Mouse (Mus musculus) embryo, embryonic 11 days (tissue): ENCODE measurements at regions not wholly inside any gene's neighbourhood (a gene's known extent, or its start where the extent isn't known, plus 50 kb on each side); places are given as distances from the start of the nearest gene placed in this dataset.

Experiments
- DNase-seq: peaks from one replicate; pipeline ENCODE4 v3.0.0-alpha.2; 2015

DNA sequence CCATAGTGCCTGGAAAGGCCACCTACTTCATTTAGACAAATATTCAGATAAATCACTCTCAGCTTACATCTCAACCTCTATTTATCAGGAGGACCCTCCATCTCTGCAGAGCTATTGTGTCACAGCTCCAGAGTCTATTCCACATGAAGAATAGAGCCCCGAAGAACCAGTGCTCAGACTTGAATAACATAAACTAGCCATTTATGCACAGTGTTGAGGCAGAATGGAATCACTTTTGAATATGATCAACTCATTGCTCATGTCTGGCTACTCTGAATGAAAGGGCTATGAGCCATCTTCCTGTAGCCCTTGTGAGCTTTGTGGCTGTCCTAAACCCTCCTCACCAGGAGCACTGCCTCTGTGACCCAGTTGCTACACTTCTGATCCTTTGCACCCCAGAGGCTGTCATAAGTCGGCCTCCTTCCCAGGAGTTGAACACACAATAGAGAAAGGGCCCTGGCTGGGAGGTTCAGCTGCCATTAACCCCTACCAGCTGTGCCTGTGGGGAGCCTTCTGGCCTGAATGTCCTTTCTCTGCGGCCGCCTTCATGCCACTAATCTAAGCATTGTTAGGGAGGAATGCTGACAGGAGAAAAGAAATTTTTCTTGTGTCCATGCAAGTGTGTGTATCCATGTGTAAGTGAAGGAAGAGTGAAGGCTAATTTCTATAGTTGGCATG is 195.5 kb upstream of the Sp8 start:
- DNase-seq: peak; percentile 82

- no peak for DNase-seq
Observed at GRCm38 (mm10) chr12:118649323-118649973, 196.7 kb upstream of the Sp8 start.

DNA sequence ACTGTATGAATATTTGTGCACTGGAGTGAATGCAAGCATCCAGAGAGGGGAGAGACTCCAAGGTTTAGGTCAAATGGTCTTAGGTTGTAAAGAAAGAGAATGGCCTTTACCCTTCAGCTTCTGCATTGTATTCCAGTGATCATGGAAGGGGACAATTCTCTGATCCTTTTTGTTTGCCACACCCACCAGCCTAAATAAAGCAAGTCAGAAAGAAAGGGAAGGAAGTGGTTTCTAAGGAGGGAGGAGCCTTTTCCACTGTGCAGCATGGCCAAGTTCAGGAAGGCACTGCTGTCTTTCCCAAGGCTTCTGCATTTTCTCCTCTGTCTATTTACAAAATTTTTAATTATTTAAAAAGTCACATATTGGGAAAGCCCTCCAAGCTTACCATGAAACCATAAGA is 197.5 kb upstream of the Sp8 start:
- no peak for DNase-seq

DNA sequence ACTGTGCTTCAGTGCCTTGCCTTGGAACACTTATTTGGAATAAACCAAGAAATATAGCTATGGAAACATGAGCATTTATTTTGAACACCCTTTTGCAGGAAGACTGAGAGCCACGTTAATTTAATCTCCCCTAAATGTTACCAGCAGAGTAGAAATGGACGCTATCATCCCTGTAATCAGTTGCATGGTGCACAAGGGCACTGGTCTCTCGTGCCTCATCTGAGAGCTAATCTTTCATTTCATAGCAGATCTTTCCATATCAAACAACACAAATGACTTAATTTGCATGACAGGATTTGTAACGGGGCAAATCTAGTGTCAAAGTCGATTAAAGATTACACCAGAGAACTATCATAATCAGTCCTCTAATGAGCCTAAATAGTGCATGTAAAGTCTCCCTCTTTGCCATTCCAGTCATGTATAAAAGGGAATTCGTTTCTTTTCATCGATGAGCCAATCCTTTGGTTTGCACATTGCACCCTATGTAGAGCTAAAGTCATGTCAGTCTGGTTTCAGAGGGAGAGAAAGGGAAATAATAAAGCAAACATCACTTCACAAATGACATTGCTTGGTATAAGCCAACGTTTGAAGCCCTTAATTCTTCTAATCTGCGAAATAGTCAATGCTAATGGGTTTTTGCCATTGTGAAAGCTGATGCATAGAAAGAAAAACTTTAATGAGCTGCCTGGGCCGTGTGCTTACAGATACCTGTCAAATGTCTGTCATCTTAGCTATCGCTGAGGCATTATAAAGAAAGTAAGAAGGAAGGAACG is 198.7 kb upstream of the Sp8 start:
- DNase-seq: no peak

DNA sequence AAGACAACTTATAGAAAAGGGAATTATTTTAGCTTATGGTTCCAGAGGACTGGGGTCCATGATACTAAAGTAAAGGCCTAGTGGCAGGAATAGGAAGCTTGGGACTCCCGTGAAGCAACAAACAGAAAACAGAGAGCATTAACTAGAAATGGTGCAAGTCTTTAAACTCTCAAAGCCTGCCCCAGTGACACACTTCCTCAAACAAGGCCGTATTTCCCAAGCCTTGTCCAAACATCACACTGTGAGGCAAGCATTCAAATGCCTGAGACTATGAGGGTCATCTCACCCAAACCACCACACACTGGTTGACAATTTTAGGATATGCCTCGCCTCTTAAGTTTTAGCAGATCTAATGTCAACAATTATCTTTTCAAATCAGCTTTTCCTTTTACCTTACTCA is 205.2 kb upstream of the Sp8 start:
- DNase-seq: no peak

DNA sequence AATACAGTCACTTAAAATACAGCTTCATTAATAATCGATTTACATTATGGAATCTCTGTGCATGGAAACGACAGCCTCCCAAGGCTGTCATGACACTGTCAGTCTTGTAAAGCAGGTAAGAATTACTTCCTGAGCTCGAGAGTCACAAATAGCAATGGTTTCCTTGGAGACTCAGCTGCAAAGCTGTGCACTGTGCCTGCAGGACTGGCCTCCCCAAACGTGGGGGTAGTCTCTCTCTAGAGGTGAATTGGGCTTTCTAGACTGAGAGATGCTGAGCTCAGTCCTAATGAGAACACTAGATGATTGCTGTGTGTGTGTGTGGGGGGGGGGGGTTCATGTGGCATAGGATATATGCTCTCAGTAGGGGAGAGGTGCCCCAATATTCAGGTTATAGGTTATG is 208.9 kb upstream of the Sp8 start:
- no peak for DNase-seq

GRCm38 (mm10) chr12:118635456-118635855 is 210.7 kb upstream of the Sp8 start:
- no peak for DNase-seq

DNA sequence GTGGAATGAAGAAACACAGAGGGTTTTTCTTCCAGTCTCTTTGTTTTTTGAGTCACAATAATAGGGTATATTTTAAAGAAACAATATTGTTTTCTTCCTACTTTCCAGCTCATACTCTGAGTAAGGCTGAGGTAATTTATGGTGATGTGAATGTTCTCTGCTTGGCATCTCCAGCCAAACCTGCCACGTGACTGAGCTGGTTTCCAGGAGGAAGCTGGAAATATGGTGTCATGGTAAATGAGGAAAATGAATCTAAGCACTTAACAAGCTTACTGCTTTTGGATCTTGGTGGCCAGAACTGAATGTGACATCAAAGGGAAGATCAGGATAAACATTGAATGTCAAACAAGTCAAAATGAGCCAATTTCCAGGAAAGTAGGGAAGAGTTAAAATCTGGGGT is 215.8 kb upstream of the Sp8 start:
- DNase-seq: no peak

DNA sequence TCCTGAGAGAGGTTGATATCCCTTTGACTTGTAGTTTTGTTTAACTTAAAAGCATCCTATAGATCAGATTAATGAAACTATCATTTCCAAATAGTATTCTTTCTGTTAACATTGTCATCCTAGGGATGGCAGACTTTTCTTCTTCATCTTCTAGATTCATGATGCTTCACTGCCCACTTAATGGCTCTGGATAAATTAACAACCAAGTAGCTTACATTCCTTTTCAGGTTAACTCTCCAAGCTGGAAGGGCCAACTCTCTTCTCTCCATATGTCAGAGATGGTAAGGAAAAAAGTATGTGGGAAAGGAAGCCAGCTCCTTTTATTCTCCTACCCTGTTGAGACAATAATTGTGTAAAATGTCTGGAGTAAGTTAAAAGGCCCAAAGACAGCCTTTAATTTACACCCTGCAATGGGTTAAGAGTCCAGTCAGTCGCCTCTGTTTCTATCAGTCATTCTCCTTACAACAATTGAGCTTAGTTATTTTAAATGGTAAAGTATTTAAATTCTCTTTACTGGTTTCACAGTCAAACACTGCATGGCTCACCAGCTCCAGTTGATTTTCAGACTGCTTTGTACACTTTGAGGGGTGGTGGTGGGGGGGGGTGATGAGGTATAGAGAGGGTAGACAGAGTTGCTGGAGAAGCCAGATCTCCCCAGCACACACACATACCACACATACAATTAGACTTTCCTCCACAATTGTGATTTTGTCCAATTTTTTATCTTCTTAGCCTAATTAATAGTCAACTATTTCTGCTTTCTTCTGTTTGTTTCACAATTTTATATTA is 224.2 kb upstream of the Sp8 start:
- no peak for DNase-seq

DNA sequence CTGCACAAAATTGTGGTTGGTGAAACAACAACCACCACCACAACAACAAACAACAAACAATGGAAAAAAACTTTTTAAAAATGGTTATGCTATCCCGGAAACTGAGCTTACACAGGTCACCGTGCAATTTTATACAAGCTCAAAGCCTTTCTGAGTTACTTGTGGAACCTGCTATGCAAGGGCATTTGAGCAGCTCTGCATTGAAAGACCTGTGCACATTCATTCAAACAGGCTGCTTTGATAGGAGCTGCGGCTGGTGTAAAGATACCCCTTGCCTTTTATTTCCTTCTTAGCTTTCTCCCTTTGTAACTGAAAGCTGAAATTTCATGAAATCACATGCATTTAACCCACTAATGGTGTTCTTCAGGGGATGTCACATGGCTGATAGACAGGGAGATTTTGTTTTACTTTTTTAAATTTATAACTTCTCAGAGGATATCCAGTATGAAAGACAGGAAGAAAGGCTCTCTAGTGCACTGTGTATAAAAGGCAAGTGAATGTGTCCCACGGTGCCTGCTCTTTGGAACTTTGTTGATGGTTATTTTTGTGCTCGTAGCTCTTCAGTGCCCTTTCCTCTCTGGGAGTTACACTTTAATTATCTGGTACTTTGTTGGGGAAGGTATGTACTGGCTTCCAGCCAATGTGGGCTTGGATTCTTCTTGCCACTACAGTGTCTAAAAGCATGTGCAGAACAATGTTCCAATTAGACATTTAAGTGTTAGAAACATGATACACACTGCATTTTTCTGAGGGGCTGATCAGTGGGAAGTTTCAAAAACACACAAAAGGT is 225.1 kb upstream of the Sp8 start:
- DNase-seq: peak; percentile 8

GRCm38 (mm10) chr12:118597015-118597414 is 249.1 kb upstream of the Sp8 start:
- DNase-seq: peak; percentile 57

GRCm38 (mm10) chr12:118594781-118595574 is 251.2 kb upstream of the Sp8 start:
- DNase-seq: peak; percentile 6

GRCm38 (mm10) chr12:118583829-118584628 is 262.1 kb upstream of the Sp8 start:
- no peak for DNase-seq

DNA sequence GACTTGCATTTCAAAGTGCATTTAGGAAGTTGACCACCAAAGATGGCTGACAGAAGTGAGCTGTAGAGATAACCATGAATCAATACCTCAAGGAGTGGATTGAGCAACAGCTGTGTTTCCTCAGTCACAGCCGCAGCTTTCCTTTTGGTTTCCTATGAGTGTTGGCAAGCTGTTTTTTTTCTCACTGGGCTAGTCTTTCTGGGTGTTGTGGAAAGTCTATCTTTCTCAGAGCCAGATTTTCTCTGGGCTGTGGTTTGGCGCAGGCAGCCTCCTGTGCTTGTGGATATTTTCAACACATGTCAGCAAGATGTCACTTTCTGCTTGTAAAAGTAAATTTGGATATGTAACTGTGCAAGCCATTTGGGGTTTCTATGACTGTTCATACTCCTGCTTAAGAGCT is 268.6 kb upstream of the Sp4 start:
- DNase-seq: peak; percentile 4

- DNase-seq: no peak
Observed at GRCm38 (mm10) chr12:118566681-118567080, 265.4 kb upstream of the Sp4 start.

DNA sequence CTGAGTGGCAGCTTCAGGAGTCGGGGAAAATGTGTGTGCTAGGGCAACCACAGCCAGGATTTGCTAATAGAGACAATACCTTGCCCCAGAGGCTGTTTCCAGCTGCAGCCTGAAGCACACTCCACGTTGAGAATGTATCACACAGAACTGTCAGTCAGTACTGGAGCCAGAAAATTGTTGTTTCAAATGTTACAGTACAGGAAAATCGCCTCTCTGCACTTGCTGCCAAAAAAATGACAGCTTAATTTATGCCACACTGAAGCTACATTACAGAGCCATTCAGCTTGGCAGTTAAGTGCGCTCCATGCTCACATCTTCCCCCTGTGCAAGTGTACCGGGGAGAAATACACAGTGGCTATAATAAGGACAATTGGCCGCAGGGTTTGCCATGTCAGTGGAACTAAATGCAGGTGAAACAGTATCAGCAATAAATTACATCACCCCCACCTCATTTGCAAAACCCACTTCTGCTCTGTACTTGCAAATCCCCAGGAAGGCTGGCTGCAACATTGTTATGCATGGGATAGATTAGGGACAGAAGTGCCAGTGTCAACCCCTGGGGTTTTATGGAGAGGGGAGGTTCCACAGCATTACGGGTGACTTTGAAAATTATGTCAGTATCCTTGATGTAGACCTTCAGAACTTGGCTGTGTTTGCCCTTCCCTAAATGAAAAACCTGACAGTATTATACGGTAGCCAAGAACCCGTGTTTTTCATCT is 263.3 kb upstream of the Sp4 start:
- peak; percentile 7 for DNase-seq

DNA sequence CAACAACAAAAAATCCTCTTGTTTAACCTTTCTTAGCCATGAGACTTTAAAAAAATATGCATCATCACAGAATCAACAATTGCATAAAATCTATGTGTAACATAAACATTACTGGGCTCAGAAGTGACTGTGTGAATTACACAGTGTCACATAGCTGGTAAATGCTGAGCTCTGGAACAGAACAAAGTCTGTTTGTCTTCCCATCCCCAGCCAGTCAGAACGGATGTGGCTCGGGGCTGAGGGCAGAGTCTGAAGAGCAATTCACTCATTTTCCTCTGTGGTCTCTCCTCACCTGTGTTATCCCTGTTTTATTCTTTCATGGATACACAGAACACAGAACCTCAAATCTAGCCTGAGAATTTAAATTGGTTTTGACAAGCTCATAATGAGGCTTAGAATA is 261.0 kb upstream of the Sp4 start:
- DNase-seq: peak; percentile 13

GRCm38 (mm10) chr12:118549071-118549470 is 247.8 kb upstream of the Sp4 start:
- no peak for DNase-seq

GRCm38 (mm10) chr12:118540336-118540735 is 239.1 kb upstream of the Sp4 start:
- DNase-seq: no peak

- DNase-seq: no peak
Observed at GRCm38 (mm10) chr12:118530514-118530913, 229.3 kb upstream of the Sp4 start.
